Mouse (Mus musculus) G1E-ER4 (cell line): ENCODE results near the gene Cyp4f13. TPM values are rescaled to one million over a fixed set of nuclear protein-coding genes. Genes with fewer than 3 reads are reported as not detected.

Source experiments
- GATA1 ChIP-seq: IDR thresholded peaks from one replicate; pipeline ENCODE4 v1.8.0; 2012; ENCODE audit warnings: low read length, inconsistent platforms
- polyA plus RNA-seq: library from polyadenylated mRNA; stranded (reverse); fragments of >175 nt; gene quantifications from 2 replicates; pipeline ENCODE4 v1.2.3, GENCODE M21; 2012

Gene Cyp4f13
- polyA plus RNA-seq: 14.2 and 21.1 TPM in 2 replicates

GRCm38 (mm10) chr17:32947215-32947914 lies at the start of gene Cyp4f13:
Gene Cyp4f13 (minus strand): TSS chr17:32947402.
- no peak for TF ChIP-seq GATA1

GRCm38 (mm10) chr17:32992699-32993474 lies 45.7 kb upstream of the Cyp4f13 start, which contains the start of gene Zfp952:
Gene Zfp952 (plus strand): TSS chr17:32993129.
- no peak for TF ChIP-seq GATA1

- TF ChIP-seq GATA1: no peak
These were observed 44.9 kb upstream of the Cyp4f13 start for GRCm38 (mm10) chr17:32991965-32992698.

- no peak for TF ChIP-seq GATA1
These were observed 39.1 kb upstream of the Cyp4f13 start for GRCm38 (mm10) chr17:32986301-32986700.

GRCm38 (mm10) chr17:32981361-32981760 lies 34.2 kb upstream of the Cyp4f13 start:
- no peak for TF ChIP-seq GATA1

GRCm38 (mm10) chr17:32965623-32966290 lies 18.6 kb upstream of the Cyp4f13 start, which contains the start of gene Zfp472:
Gene Zfp472 (plus strand): TSS chr17:32965814.
- no peak for TF ChIP-seq GATA1

- TF ChIP-seq GATA1: no peak
These were observed 18.0 kb upstream of the Cyp4f13 start for GRCm38 (mm10) chr17:32965253-32965622.

- no peak for TF ChIP-seq GATA1
These were observed 4.2 kb upstream of the Cyp4f13 start for GRCm38 (mm10) chr17:32951441-32951840.

GRCm38 (mm10) chr17:32951006-32951405 lies 3.8 kb upstream of the Cyp4f13 start:
- TF ChIP-seq GATA1: no peak

- TF ChIP-seq GATA1: no peak
These were observed 2.9 kb upstream of the Cyp4f13 start for GRCm38 (mm10) chr17:32950136-32950535.

- no peak for TF ChIP-seq GATA1
These were observed 486 bp downstream of the Cyp4f13 start for GRCm38 (mm10) chr17:32946716-32947115.

- no peak for TF ChIP-seq GATA1
These were observed 2.7 kb downstream of the Cyp4f13 start for GRCm38 (mm10) chr17:32944402-32945035.

- no peak for TF ChIP-seq GATA1
These were observed 3.5 kb downstream of the Cyp4f13 start for GRCm38 (mm10) chr17:32943661-32944060.

- TF ChIP-seq GATA1: no peak
These were observed 7.4 kb downstream of the Cyp4f13 start for GRCm38 (mm10) chr17:32939831-32940230.

- no peak for TF ChIP-seq GATA1
These were observed 19.4 kb downstream of the Cyp4f13 start for GRCm38 (mm10) chr17:32927803-32928202.
